Mouse (Mus musculus) kidney, adult 8-10 months (tissue): ENCODE results near the gene Klhdc4.

ENCODE experiments used
- DNase-seq, 2 experiments: peaks; one replicate each; pipeline ENCODE4 v3.0.0; 2022

Klhdc4 gene

DNA sequence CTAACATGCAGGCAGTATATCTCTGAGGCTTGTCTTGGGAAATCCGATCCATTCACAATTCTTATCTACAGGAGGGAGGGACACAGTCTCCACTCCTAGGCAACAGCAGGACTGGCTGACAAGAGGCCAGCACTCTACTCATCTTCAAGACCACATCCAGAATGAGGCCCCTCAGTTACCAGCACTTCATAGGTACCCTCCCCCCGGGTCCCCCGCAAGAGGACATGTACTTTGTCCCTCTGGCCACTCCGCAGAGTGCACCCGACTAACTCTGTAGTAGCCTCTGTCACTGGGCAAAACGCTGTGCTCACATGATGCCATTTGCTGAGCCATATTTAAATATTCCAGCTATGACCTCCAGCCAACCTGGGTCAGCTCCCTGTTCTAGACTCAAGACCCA is 31.0 kb downstream of the Klhdc4 start:
- DNase-seq = no peak

DNA sequence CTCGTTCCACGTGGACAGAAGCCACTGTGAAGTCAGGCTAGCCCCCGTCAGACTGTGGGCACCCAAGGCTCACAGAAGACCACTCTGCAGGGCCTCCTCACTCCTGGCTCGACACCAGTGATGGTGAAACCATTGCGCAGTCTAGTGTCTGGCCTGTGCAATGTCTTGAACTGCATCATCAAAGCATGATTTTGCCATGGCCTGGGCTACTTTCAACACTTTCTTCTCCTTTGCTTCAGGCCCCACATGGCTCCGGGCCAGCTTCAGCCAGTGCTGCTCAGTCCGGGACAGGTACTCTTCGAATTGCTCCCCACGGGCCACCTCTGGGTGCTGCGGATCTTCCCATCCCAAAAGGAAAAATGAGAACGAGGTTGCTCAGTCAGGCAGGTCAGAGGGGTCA is 33.0 kb downstream of the Klhdc4 start:
- no peak for DNase-seq

- no peak for DNase-seq
Observed at GRCm38 (mm10) chr8:121795461-121795860, 33.9 kb downstream of the Klhdc4 start.

DNA sequence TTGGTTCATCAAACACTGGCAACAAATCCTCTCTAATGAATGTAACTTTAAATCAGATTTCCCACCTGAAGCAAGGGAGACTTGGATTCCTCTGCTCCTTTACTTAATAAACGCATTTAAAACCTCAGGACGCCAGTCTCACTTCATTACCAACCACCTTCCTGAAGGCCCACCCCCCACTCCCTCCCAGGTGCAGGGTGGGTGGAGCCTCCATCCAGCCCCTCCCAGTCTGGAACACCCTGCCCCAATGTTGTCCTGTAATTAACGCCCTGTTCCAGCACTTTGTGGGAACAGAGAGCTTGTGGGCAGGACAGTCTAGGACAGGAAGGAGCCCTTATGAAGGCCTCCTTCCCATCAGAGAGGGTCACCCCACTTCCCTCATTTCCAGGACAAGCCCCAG is 35.2 kb downstream of the Klhdc4 start:
- DNase-seq = no peak

DNA sequence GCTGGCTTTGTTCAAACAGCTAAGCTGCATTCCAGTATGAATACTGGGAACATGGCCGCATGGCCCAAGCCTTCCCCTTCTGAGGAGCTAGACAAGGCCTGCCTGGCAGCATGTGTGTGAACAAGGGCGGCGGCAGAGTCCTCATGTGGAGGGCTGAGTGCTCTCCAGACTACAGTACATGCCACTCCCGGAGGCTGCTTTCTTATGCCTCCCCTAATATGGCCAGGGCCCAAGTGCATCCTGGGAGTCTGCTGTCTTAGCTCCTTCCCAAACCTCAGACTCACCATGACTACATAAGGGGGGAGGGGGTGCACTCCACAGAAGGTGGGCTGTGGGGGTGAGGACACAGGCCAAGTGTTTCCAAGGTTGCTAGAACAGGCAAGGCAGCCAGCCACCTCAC is 36.7 kb downstream of the Klhdc4 start:
- DNase-seq = no peak

DNA sequence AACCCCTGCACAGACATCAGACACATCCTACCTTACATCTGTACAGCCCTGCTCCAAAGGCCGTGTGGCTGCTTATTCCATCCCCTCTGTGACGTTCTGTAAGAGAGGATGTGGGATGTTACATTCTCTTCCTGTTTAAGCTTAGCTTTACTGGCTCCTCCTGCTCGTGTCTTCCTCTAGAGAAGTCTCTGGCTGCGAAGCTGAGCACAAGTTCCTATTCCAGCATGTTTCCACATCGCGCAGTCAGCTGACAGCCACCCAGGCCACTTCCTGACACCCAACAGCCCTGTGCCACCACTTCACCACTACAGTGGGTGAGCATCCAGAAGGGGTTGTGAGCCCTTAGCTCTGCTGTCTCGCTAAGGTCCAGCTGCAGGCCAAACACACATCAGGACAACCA is 37.2 kb downstream of the Klhdc4 start:
- no peak for DNase-seq

DNA sequence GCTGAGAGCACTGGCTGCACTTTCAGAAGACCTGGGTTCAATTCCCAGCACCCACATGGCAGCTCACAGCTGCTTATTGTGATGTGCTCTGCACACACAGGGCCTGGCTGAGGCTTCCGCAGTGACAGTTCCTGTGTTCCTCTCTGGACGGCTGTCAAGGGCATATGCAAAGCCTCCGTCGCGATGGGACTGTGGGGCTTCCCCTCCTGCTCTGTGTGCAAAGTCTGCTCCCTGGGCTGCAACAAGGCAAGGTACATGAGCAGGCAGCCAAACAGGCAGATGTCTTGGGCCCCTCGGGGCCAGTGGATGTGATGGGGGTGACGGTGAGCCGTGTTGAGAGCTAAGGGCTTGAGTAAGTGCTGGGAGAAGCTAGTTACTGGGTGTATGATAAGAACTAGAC is 40.6 kb downstream of the Klhdc4 start:
- no peak for DNase-seq

DNA sequence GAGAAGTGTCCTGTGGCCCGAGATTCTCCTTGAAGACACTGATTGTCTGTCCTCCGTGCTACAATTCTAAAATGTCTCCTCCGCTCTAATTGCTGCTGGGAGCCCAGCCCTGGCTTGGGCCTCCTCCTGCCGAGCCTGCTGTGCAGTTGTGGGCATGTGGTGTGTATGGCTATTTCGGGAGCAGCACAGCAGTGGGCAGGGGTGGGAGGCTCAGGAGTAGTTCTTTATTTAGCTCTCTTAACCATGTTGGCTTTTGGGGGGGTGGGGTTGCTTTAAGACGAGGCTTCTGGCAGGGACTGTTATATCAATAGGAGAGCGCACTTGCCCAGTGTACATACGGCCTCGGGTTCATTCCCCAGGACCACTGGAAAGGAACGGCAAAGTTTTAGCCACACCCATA is 42.8 kb downstream of the Klhdc4 start:
- DNase-seq = no peak

GRCm38 (mm10) chr8:121782493-121782892 is 46.9 kb downstream of the Klhdc4 start:
- DNase-seq = no peak

DNA sequence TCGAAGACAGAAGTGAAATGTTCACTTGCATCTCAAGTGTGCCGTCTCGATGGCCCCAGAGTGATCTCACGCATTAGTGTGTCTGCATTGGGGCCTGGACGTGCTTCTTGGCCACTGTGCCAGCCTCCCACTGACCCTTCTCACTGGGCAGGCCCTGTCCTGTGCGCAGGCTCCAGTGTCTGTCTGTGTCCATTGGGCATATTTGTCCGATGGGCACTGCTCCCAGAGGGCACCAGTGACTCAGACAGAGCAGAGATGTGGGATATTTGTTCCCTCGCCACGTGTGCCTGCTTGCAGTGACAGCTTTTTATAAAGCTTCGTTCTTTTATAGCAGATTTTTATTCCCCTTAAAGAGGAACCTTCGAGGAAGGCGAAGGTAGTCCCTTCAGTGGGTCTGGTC is 55.5 kb downstream of the Klhdc4 start:
- no peak for DNase-seq

DNA sequence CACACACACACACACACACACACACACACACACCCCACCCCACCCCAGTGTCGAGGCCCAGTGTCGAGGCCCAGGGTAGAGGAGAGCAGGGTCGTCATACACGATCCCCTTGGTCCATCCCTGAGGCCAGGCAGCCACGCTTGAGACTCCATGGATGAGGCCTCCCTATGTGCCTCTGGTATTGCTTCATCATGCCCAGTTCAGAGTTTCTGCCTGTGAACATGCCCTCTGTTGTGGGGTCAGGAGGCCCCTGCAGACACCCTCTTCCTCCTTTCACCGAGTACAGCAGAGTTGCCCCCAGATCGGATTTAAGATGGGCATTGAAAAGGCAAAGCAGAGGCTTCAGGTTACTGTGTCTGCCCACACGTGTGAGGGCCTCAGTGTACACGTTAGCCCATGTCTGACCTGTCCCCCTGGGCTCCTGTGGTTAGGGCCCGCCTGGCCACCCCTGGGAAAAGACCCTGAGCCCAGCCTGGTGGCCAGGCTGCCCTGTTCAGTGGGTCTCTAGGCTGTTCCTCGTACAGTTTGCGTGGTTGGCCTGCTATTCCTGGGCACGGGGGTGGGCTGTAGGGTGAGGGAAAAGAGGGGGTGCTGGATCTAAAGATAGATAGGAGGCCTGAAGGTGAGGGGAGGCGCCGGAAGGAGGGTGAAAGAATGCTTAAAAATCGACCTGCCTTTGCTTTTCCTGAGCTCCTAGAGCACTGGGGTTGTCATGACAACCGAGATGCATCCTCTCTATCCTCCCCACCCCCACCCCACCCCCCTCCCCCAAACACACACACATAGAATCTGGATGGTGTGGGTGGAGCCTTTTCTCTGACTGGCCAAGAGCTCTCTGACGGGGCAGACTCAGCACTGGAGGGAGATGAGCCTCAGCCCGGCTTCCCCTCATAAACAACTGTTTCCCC is 58.3 kb downstream of the Klhdc4 start:
- DNase-seq = no peak

DNA sequence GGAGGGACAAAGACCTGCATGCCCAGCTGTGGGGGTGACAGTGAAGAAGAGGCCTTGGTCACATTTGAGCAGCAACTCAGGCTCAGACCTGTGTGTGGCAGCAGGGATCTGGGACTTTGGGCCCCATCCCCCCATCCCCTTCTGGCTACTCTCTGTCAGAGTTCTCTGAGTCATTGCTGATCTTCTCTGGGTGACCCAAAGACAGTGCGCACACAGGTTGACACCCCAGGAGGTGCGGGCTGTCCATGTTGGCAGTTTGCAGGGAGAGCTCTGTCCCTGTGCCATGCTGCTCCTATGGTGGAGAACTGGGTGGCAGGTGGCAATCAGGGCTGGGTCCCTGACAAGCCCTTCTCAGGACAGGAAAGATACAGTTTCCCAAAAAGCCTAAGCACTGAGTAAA is 59.7 kb downstream of the Klhdc4 start:
- DNase-seq = no peak

DNA sequence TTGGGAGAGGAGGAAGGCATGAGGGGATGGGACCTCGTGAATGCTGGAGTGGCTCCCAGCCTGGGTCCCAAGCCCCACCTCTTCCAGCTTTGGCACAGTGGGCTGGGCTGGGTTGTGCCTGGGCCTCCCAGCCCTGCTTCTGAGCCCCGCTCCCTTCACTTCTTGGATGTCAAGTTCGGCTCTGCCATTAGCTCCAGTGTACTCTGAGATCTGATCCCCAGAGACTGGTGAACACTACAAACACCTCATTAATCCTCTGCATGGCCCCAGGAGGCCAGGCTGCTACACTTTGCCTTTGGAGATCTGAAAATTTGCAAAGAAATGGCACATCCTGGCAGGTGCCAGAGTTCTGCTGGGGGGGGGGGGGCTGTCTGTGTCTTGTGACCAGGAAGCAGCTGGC is 60.3 kb downstream of the Klhdc4 start:
- DNase-seq = no peak

GRCm38 (mm10) chr8:121765594-121766138 is 63.7 kb downstream of the Klhdc4 start:
- no peak for DNase-seq

- DNase-seq = no peak
Observed at GRCm38 (mm10) chr8:121763700-121764013, 65.7 kb downstream of the Klhdc4 start.

DNA sequence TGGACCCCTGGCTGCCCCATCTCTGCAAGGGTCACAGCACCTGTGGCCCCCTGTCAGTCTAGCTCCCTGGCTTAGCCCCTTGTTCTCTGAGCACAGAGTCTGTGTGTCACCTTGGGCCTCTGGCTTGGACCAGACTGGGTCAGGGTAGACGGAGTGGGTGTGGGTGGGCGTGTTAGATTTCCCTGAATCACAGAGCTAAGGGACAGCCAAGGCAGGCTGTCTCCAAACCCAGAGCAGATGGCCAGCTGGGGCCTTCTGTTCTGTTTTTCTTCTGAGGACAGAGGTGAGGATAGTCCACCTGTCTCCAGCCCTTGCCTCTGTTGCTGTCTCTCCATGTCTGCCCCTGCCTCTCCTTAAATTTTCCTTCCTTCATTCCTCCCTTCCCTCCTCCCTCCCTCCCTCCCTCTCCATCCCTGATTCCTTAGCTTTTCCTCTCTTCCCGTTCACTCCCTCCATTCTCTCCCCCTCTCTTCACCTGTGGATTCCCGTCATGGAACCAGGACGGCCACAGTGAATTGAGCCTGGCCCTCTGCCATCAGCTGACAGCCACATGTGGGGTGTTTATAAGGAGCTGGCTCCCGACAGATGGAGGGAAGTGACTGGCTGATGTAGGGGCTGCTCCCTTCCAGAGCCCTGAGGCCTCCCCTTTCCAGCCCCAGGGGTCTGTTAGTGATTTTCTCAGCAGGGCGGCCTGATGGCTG is 66.2 kb downstream of the Klhdc4 start:
- DNase-seq = no peak

GRCm38 (mm10) chr8:121761480-121761879 is 67.9 kb downstream of the Klhdc4 start:
- peak in 1 of 2 experiments; percentile 9 for DNase-seq

GRCm38 (mm10) chr8:121760484-121760883 is 68.9 kb downstream of the Klhdc4 start:
- no peak for DNase-seq

- no peak for DNase-seq
Observed at GRCm38 (mm10) chr8:121758470-121758869, 70.9 kb downstream of the Klhdc4 start.

- DNase-seq = peak; percentile 4 to 64
Observed at GRCm38 (mm10) chr8:121751407-121751806, 78.0 kb downstream of the Klhdc4 start.

DNA sequence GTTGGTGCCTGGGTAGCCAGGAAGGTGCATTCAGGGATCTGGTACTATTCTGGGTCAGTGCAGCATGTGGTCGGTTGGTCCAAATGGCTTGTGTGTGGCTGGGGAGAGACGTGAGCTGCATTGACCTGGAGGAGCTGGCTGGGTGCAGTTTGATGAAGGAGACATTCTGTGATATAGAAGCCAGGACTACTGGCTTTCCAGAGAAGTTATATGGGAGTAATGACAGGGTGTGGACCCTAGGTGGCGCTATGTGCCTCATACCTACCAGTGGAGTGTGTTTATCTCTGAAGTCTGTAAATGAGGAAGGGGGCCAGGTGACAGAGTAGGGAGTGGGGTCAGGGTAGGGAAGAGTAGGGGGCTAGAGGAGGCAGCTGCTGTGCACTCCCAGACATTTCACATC is 78.9 kb downstream of the Klhdc4 start:
- DNase-seq = no peak

DNA sequence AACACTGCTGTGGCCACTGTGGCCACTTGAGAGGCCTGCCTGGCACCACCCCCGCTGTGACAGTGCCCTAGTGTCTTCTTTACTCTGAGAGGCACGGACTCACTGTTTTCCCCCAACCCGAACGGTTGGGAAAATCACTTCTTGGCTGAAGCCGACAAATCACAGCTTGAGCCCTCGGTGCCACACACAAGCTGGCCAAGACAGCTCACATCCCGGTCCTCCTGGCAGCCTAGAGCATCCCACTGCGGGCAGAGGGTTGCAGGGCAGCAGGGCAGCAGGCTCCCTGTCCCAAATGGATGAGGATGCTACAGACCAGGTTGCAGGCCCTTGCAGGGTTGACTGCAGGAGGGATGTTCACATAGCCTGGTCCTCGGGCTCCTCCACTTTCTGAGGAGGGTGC is 79.9 kb downstream of the Klhdc4 start:
- no peak for DNase-seq
